Mouse (Mus musculus) spleen, postnatal 14 days (tissue): Measurements from ENCODE around the gene Mex3d.
"Not testable (repeated sequence)": the region's sequence is repeated elsewhere in the genome, so short reads cannot be mapped to it uniquely, and the experiment has no call there.

Experiments
- DNase-seq, 2 experiments: peaks; one replicate each; pipeline ENCODE4 v3.0.0; 2021 to 2022; ENCODE audit warnings: low spot score in 2 of 2

Mex3d gene

DNA sequence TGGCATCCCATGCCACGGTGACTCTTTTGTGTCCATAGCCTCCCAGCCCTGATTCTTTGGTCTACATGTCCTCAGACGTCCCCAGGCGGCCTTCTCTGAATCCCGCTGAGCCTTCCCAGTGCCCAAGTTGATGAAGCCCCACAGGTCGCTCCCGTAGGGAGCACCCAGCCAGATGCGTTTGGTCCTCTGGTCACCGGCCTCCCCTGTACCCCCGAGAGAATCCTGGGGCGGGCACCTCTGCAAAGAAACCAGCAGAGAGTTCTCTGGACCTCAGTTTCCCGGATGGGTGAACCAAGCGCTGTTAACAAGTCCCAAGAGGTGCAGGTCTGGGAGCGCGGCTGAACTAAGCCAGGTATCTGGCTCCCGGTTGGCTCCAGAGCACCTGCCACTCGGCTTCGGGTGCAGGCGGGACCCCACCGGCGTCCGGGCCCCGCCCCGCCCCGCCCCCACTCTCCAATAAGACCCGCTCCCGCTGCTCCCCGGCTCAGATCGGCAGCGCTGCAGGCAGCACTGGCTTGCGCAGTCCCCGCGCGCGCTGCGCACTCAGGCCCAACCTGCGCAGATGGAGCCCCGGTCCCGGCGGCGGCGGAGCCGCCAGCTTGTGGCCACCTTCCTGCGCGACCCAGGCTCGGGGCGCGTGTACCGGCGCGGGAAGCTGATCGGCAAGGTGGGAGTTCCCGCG, 31.3 kb downstream of the Mex3d start, which contains the start of gene Plk5:
Gene Plk5 (plus strand): TSS at position 459 of the 682 bp plus-strand sequence.
- DNase-seq: no peak

DNA sequence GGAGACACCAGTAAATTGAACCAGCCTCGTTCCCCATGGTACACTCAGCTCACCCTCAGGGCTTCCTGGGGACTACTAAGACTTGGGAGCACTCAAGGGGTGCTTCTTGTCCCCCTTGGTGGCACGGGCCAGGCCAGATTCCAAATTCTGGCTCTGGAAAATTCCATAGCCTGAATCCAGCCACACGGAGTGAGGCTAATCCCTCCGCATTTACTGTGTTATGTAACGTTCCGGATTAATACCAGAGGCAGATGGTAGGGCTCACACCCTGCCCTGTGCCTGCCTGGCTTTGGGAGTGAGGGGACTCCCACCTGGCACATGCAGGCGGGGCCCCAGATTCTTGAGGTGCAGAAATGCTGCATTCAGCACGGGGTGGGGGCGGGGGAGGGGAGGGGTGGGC, 32.0 kb downstream of the Mex3d start:
- no peak for DNase-seq

DNA sequence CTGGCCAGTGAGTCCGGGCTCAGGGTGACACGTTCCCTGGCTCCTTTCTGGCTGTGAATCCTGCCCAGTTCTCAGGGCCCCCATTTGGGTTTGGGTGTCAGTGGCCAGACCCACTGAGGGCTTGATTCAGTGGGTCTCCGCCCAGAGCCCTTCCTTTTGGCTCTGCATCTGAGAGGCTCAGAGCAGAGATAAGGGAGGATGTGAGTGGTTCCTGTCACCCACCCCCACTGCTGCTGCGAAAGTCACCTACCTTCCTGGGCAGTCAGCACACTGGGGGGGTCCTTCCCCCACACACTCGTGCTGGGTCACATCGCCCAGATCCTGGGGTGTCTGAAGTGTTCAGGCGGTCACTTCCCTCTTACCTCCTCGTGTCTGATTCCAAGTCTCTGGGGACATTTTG, 34.7 kb downstream of the Mex3d start:
- DNase-seq: no peak

DNA sequence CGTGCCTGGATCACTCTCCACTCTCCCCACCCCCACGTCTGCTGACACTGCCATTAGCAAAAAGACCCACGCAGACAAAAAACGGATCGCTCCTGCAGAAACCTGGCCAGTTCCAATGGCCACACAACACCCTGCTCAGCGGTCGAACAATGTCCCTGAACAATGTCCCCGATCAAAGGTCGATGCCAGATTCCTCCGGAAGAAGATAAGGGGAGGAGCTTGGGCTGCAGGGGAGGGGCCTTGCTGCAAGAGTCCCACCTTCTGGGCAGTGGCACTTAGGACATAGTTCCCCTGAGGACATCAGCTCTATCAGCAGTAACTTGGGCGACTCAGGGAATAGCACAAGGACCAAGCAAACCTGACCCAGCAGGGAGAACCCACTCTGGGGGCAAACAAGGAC, 35.6 kb downstream of the Mex3d start:
- no peak for DNase-seq

DNA sequence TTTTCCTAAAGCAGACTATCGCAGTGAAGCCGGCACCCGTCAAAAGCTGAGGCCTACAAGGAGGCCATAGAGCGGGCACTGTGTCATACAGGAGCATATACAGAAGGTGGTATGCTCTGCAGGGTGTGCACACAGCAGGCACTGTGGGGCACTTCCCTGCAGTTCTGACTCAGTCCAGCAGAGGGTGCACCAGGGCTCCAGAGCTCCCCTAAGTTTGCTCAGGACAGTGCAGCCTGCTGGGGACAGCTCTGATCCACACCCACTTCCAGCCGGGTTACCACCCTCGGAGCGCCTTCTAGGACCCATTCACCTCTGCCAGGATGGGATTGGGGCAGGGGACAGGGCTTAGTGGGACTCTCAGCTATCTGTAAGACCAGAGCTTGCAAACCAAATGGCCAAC, 37.2 kb downstream of the Mex3d start:
- peak; percentile 78 to 89 for DNase-seq

DNA sequence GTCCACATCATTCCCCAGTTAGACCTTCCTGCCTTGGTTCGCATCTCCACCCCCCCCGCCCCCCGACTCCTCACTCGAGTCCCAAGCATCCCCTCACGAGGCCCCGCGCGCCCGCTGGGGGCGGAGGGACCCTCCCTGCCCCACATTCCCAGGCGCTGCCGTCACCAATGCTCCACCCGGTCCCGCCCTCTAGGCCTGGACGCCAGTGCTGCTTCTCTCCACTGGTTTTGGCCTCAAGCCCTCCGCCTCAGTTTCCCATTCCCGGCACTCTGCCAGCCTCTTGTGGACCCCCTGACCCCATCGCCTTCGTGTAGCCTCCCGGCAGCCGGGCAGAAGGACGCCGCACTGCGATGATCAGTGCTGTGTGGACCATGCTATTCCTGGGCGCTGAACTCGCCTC, 38.5 kb downstream of the Mex3d start:
- DNase-seq: no peak

DNA sequence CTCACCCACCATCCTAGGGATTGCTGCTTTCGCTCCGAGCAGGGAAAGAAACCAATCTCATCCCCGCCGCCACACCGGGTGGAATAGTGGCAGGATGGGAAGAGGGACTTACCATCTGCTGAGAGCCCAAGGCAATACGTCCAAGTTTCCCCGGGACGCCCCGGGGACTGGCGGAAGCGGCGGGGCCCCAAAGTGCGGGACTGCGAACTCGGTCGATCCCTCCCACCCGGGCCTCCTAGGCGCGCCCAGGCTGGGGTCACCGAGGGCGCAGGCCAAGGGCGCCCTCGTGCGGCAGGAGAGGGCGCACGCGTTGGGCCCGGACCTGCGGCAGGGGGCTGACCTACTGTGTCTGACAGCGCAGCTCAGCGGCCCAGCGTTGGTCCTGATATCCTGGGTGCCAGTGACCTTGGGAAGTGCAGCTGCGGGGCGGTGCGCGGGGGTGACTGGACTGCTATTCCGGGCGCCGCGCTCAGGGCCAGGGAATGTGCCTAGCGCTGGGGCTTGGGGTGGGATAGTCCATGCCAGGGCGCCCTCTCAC, 39.1 kb downstream of the Mex3d start, which contains the start of gene Adamtsl5:
Gene Adamtsl5 (minus strand): TSS at position 169 of the 538 bp plus-strand sequence.
- DNase-seq: peak; percentile 54 to 72

DNA sequence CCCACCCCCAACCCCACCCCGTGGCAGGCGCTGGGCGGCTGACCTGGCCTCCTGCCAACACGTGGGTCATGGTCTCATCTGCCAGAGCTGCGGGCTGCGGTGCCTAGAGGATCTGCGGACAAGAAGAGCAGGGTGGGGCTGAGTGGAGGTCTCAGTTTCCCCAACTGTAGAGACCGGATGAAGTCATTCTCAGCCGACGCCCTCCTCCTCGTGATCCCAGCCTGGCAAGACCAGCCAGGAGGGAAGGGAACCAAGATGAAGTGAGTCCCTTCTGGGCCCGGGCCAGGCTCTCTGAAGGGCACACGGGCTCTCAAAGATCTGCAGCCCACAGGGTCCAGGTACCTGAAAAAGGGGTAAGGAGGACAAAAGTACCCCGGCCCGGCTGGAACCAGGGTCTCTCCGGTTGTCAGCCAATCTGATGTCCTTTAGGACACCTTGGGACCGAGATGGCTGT, 39.9 kb downstream of the Mex3d start:
- no peak for DNase-seq

DNA sequence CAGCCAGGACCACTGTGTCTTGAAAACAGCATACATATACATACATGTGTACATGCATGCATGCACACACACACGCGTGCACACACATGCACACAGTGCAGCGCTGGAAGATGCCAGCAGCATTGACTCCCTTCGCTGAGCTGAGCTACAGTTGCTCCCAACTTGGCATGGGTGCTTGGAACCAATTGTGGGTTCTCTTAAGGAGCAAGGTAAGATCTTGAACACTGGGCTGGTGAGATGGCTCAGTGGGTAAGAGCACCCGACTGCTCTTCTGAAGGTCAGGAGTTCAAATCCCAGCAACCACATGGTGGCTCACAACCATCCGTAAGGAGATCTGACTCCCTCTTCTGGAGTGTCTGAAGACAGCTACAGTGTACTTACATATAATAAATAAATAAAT, 41.5 kb downstream of the Mex3d start:
- not testable (repeated sequence) for DNase-seq

DNA sequence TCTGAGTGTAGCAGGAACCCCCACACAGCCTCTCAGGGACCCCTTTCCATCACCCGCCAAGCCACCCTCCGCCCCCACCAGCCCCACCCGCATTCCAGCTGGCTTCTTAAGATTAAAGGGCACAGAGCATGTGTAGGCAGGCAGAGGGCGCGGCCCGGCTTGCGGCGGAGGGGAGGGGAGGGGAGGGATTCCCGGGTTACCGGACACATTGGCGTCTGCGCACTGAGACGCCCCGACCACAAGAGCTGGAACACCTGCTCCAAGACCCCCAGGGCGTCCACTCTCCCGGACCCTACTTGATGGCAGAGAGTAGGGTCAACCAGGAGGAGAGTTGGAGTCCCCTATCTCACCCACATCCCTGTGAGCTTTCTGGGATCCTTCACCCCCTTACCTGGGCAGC, 42.3 kb downstream of the Mex3d start:
- peak in 1 of 2 experiments; percentile 45 for DNase-seq

DNA sequence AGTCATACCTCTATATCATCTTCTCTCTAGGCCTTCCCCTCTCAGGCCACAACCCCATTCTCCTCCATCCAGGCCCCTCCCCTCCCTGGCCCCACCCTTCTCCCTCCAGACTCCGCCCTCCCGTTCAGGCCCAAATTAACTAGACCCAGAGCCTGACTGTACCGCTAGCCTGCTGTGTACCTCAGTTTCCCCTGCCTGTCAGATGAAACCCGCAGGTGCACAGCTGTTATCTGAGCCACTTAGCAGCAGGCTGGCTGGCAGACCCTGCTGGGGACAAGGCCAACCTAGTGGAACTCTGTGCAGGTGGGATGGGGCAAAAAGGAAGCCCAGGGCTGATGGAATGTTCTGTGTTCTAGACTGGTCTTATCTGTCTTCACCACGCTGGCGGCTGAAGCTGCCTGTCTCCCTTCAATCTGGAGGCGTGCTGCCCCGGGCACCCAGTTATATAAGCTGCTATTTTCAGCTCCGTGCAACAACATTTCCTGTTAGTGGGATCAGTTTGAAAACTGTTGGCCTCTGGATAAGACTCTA, 43.3 kb downstream of the Mex3d start:
- DNase-seq: no peak

DNA sequence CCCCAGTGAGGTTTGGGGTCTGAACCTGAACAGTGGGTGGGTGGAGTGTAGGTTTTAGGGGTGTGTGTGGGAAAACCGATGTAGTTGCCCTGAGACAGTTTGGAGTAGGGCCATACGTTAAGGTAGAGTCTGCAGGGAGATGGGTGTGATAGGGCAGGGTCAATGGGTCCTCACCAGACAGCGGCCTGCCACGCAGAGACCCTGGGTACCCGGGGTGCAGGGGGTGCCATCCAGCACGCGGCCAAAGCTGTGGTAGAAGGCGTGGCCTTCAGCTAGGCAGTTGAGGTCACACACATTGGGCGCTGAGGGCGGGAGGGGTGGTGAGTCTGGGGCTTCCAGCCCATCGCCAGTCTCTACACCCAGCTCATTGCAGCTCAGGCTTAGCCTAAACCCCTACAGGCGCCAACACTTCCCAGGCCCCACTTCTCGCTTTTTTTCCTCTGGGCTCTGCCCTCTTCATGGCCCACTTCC, 44.0 kb downstream of the Mex3d start:
- DNase-seq: no peak

DNA sequence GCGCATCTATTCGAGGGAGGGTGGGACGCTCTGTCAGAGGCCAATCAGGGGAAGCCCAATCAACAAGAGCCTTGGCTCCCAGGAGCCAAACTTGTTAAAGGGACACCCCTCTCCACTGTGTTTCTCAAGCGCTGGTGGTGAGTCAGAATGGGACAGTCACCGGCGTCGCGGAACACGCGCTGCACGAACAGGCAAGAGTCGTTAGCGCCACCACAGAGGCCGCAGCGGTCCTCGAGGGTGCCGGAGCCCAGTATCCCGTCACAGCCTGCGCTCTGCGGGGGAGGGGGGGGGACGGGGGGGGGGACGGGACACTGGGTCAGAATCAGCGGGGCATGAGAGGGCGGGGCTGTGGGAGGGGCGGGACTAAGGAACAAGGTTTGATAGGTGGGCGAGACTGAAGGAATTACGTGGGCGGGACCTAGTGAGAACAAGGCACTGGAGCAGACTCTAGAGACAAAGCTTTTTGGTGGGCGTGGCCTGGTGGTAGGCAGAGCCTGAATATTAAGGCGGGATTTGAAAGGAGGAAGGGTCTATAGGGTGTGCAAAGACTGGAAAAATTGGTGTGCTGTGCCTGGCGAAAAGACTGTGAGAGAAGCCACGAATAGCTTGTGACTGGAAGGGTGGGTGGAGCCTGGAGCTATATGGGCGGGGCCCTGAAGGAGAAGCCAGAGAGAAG, 44.6 kb downstream of the Mex3d start:
- DNase-seq: no peak

DNA sequence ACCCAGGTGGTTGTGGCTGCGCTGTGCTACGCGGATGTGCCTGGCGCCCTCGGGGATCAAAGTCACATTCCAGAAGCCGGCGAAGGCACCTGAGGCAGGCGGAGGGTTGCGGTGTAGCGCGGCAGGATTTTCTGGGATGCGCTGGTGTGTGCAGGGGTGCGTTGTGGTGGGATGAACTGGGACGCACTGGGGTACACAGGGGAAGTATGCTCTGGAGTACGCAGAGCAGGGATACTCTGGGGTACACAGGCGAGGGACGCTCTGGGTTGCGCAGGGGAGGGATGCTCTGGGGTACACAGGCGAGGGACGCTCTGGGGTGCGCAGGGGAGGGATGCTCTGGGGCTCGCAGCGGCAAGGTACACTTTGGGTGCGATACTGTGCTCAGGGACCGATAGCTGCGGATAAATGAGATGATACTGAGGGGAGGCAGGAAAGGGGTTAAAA, 45.1 kb downstream of the Mex3d start:
- DNase-seq: no peak

DNA sequence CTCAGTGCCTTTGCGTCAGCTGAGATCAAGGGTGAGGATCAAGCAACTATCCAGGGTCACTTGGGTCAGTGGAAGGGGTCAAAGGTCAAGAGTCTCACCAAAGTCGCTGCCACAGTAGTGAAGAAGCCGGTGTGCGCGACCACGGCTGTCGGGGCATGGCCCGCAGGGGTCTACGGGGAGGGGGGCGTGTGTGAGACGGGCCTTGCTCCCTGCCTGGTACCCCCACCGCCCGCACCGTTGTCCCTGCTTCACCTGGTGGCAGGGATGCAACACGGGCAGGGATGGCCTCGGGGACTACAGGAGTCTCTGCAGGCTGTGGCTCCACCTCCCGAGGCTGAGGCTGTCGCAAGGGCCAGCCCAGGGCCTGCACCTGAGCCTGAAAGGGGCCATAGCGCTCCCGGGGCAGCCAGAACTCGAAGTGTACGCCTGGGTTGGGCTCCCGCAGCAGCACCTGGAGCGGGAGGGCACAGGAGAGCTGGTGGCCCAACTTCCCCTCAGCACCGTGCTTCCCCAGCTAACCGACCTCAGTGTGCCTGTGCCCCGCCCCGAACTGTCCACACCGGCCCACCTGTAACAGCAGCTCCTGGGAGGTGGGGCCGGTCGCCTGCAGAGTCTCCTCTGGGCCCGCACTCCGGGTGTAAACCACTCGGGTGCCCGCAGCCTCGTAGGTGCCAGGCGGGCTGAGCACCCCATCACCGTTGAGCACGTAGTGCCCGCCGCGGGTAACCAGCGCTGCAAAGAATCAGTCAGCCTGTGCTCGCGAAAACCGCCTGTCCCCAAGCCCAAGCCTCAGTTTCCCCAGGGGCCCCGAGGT, 45.8 kb downstream of the Mex3d start:
- DNase-seq: no peak

DNA sequence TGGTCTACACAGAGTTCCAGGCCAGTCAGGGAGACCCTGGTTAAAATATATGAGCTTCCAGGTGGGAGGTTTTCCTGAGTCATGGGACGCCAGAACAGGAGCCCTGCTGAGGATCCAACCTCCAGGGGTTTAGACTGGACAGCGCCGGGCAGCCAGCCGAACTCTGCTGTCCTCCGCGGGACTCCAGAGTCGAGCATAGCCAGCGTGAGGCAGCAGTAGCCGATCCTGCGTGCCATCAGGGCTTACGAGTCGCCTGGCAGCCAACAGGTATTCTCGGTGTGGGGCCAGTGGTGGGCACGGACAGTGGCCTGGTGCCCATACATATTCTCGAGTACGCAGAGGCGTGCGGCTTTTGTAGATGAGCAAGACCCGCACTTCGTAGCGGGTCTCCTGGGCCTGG, 46.4 kb downstream of the Mex3d start:
- no peak for DNase-seq

DNA sequence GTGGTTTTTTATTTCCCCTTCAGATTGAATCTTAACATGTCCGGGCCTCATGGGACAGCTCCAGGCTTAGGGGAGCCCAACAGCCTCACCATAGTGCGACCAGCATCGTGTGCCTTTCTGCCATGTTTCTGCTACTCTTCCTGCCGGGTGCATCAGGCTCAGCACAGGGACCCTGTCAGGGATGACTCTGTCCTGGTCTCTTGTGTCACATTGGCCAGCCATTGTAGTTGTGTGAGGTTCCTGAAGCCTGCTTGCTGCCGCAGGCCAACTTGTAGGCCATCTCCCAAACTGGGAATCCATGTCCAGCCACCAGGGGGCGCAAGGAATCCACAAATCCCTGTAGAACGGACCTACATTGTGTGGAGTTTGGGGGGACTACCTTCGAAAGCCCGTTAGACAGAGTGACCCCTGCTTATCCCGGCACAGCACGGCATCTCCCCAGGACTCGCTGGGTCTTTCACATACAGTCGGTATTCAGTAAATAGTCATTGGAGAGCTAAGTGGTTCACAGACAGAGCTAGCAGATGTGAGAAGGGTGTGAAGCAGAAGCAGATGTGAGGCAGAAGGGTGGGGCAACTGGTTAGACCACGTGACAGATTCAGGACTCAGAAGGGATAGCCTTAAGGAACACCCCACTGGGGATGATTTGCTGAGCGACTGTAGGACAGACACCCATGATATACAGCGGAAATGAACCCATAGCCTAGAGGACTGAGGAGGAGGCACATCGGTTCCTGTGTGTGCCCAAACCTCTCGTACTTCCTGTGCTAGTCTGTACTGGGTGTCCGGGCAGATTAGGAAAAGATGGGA, 47.3 kb downstream of the Mex3d start:
- DNase-seq: peak; percentile 75 to 85

DNA sequence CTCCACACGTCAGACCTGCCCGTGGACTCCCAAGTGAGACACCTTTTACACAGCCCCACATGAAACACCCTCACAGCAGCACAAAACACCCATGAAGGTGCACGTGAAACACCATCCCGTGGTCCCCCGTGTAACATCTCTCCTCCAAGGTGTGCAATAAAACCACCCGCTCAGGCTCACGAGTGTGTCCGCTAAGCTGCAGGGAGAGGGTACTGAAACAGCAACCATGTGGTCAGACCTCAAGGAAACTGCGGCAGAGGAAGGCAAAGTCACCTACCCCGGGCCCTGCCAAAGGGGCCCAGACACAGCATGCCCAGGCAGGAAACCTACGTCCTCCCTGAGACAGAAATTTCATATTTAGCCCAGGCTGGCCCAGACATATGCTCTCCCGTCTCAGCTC, 51.2 kb downstream of the Mex3d start:
- DNase-seq: no peak

DNA sequence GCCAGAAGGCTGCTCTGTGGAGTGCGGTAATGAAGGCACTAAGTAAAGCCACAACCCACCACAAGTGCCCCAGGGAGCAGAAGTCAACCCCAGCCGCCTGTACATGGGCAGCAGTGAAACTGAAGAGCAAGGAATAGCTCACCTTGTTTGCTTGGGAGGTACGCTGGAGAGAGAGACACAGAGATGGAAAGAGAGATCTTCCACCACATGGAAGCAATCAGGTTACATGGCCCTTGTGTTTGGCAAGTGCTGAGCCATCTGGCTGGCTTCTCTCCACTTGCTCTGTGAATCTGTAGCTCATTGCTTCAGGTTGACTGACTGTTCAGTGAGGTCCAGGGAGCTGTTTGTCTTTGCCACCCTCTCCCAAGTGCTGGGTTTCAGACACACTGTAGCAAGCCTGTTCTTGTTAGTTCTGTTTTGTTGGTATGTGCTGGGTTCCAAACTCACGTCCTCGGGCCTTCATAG, 54.9 kb downstream of the Mex3d start:
- no peak for DNase-seq

DNA sequence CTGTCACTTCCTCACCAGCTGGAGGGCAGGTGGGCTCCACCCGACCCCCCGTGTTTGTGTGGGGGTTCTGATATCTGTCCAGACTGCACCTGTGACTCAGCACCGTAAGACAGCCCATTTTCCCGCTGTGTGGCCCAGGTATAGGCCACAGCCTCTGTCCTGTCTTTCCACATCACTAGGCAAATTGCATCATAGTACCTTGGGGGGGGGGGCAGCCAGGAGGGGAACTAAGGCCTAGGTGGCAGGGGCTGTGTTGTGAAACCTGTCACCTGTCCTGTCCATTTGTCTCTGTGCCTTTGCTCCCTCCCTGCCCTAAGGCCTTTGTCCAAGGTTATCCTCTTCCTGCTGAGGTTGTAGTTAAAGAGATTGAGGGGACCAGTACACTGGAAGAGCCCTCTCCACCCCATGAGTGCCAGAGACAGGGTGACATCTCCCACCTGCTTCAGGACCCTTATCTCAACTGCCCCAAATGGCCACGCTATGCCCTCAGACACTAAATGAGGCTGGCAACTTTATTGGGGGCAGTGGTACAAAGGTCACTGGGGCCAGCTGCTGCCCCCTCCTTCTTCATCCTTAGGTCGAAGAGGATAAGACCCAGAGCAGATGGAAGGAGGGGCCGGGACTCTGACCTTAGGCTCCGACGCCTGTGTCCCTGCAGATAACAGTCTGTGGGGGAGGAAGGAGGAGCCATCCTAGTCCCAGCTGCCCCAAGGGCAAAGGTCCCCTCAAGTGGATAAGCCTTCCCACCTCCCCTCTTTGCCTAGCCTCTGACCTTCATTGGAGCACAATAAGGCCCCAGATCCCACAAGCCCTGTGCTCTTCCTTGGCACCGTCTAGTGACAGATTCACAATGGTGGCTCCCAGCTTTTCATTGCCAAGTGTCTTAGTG, 55.6 kb downstream of the Mex3d start:
- DNase-seq: peak in 1 of 2 experiments; percentile 40
